Comparison of ENCODE assay signal across 18 mouse cellular contexts in the genomic region with DNA sequence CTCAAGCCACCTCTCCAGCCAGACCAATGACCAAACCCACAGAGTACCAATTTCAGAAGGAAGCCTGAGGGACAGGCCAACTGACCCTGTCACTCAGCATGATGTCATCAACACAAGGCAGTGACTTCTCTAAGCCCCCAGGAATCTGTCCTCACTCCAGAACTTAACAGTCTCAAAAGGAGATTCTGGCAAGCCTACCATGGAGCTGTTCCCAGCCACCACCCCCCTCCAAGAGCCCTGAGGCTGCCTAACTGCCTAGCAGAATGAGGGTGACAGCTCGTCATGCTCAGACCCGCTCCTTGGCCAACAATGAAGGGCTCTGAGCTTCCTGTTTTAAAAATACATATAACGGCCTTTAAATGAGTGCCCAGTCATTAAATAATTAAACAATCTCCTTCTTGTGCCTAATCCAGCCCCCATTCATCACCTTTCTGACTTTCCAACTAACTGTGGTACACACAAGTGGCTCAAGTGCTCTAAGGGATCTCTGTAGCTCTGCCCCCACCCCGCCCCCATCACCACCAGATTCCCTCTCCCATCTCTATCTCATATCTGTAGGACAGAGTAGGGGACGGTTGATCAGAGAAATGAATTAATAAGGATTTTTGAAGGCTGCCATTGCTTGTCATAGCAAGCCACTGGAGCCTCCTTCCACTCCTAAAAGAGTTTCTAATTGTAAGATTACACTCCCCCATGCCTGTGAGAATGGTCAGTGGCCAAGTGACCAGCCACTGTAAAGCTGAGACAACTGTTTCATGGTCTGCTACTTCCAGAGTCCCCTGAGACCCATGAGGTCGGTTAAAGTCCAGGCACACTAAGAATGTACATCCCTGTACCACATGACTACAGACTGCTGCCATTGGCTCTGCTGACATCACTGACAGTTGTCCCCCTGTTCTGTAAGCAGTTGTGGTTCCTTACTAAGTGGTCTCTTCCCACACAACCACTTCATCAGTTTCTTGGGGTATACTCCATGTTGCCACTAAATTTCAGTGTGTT.
DNase-seq lines count a peak whose midpoint lies in the region; ATAC-seq lines count a peak whose summit lies in the region.
"Had no signal": no experiment of that assay in that cellular context is flagged by ENCODE, and none has a peak within 500 bp of the region (broad histone marks: within the 10 kb centered on the region; RNA-seq: fewer than 3 reads in every experiment).

No protein-coding gene starts in this region.

- intact Hi-C loops in left cerebral cortex, postnatal 4 days (cut with DNase I) = no loop called here
- intact Hi-C loops in left cerebral cortex, postnatal 36 days (cut with DNase I) = no loop called here

- WGBS in forebrain, embryonic 14.5 days = 61% methylated on average over 6 of the region's 6 CpGs
- WGBS in forebrain, embryonic 15.5 days = 59% methylated on average over 6 of the region's 6 CpGs
- WGBS in hindbrain, embryonic 16.5 days = 49% methylated on average over 6 of the region's 6 CpGs
- 62% methylated on average over 6 of the region's 6 CpGs for WGBS in hindbrain, embryonic 11.5 days

- H3K27ac ChIP-seq in forebrain, embryonic 14.5 days (ENCODE audit: low read depth, low read length) = no peak overlapping the region
- H3K27ac ChIP-seq in forebrain, embryonic 15.5 days (replicated peaks) = no peak overlapping the region
- H3K27ac ChIP-seq in hindbrain, embryonic 16.5 days (ENCODE audit: low read depth, low read length) = no peak overlapping the region
- no peak overlapping the region for H3K27ac ChIP-seq in hindbrain, embryonic 11.5 days (ENCODE audit: low read depth, low read length)
- H3K27ac ChIP-seq: embryonic facial prominence, embryonic 13.5 days; heart, embryonic 10.5 days; neural tube, embryonic 15.5 days had no signal

- no peak overlapping the region for H3K4me2 ChIP-seq in forebrain, embryonic 14.5 days (ENCODE audit: low read length)
- no peak overlapping the region for H3K4me2 ChIP-seq in forebrain, embryonic 15.5 days (replicated peaks)
- H3K4me2 ChIP-seq in hindbrain, embryonic 16.5 days (ENCODE audit: low read length) = no peak overlapping the region
- H3K4me2 ChIP-seq in hindbrain, embryonic 11.5 days (replicated peaks; ENCODE audit: low read depth, low read length) = no peak overlapping the region
- H3K4me2 ChIP-seq: embryonic facial prominence, embryonic 13.5 days; neural tube, embryonic 15.5 days had no signal

- H3K9me3 ChIP-seq in forebrain, embryonic 14.5 days (replicated peaks; ENCODE audit: control insufficient read depth, low read length) = no peaks in the 10 kb centered on the region
- H3K9me3 ChIP-seq in forebrain, embryonic 15.5 days = no peaks in the 10 kb centered on the region
- H3K9me3 ChIP-seq in hindbrain, embryonic 16.5 days (ENCODE audit: control insufficient read depth, low read length) = no peaks in the 10 kb centered on the region
- no peaks in the 10 kb centered on the region for H3K9me3 ChIP-seq in hindbrain, embryonic 11.5 days (ENCODE audit: control insufficient read depth, low read length)
- H3K9me3 ChIP-seq: embryonic facial prominence, embryonic 13.5 days; heart, embryonic 10.5 days; neural tube, embryonic 15.5 days had no signal

- peaks cover 8% of the 10 kb centered on the region; the same call in 1 of the 2 replicates for H3K4me1 ChIP-seq in forebrain, embryonic 14.5 days (ENCODE audit: control insufficient read depth, insufficient read depth, low read length)
- H3K4me1 ChIP-seq in forebrain, embryonic 15.5 days = peaks cover 6% of the 10 kb centered on the region
- peaks cover 23% of the 10 kb centered on the region for H3K4me1 ChIP-seq in hindbrain, embryonic 16.5 days (ENCODE audit: control insufficient read depth, insufficient read depth, low read depth, low read length)
- H3K4me1 ChIP-seq in hindbrain, embryonic 11.5 days (replicated peaks; ENCODE audit: control insufficient read depth, insufficient read depth, low read length) = peaks cover 8% of the 10 kb centered on the region
- H3K4me1 ChIP-seq: embryonic facial prominence, embryonic 13.5 days had no signal

- H3K9ac ChIP-seq in forebrain, embryonic 14.5 days (ENCODE audit: low read length) = no peak overlapping the region
- H3K9ac ChIP-seq in forebrain, embryonic 15.5 days (replicated peaks) = no peak overlapping the region
- H3K9ac ChIP-seq in hindbrain, embryonic 16.5 days (ENCODE audit: low read depth, low read length) = no peak overlapping the region
- no peak overlapping the region for H3K9ac ChIP-seq in hindbrain, embryonic 11.5 days (ENCODE audit: low read depth, low read length)
- H3K9ac ChIP-seq: embryonic facial prominence, embryonic 13.5 days; liver, postnatal 0 days; neural tube, embryonic 15.5 days had no signal

- DNase-seq in forebrain, embryonic 14.5 days (ENCODE audit: low spot score) = peak; percentile 12
- DNase-seq in hindbrain, embryonic 11.5 days (ENCODE audit: low spot score) = no peak
- DNase-seq in left cerebral cortex, postnatal 4 days = peak; percentile 49
- no peak for DNase-seq in left cerebral cortex, postnatal 36 days (ENCODE audit: low spot score in 2 of 2)
- peak; percentile 55 to 75 for DNase-seq in cerebellum, postnatal 10 days
- no peak for DNase-seq in right cerebral cortex, postnatal 4 days
- DNase-seq: adrenal gland, postnatal 10 days; gastrocnemius, postnatal 36 days; liver; liver, postnatal 0 days; lung, postnatal 36 days; thymus, postnatal 36 days had no signal

- no peaks in the 10 kb centered on the region for H3K36me3 ChIP-seq in forebrain, embryonic 14.5 days (ENCODE audit: control insufficient read depth, insufficient read depth, low read length)
- no peaks in the 10 kb centered on the region for H3K36me3 ChIP-seq in forebrain, embryonic 15.5 days
- no peaks in the 10 kb centered on the region for H3K36me3 ChIP-seq in hindbrain, embryonic 16.5 days (ENCODE audit: control insufficient read depth, insufficient read depth, low read length)
- no peaks in the 10 kb centered on the region for H3K36me3 ChIP-seq in hindbrain, embryonic 11.5 days (ENCODE audit: control insufficient read depth, insufficient read depth, low read length)
- H3K36me3 ChIP-seq: embryonic facial prominence, embryonic 13.5 days; heart, embryonic 10.5 days; neural tube, embryonic 15.5 days had no signal

- no peak overlapping the region for H3K4me3 ChIP-seq in forebrain, embryonic 14.5 days (ENCODE audit: low read depth, low read length)
- H3K4me3 ChIP-seq in forebrain, embryonic 15.5 days = no peak overlapping the region
- H3K4me3 ChIP-seq in hindbrain, embryonic 16.5 days (ENCODE audit: low read length) = no peak overlapping the region
- H3K4me3 ChIP-seq in hindbrain, embryonic 11.5 days (ENCODE audit: low read depth, low read length) = no peak overlapping the region
- H3K4me3 ChIP-seq: embryonic facial prominence, embryonic 13.5 days; heart, embryonic 10.5 days; myocyte; neural tube, embryonic 15.5 days had no signal

- ATAC-seq in forebrain, embryonic 14.5 days = peak; percentile 40; the same call in 1 of the 2 replicates
- no peak; the same call in 1 of the 2 replicates for ATAC-seq in forebrain, embryonic 15.5 days (replicated peaks)
- peak; percentile 56 for ATAC-seq in hindbrain, embryonic 16.5 days
- no peak for ATAC-seq in hindbrain, embryonic 11.5 days (ENCODE audit: low FRiP score)
- ATAC-seq: liver, postnatal 0 days had no signal

- no peaks in the 10 kb centered on the region for H3K27me3 ChIP-seq in forebrain, embryonic 14.5 days (replicated peaks; ENCODE audit: control insufficient read depth, insufficient read depth, low read length)
- H3K27me3 ChIP-seq in forebrain, embryonic 15.5 days = no peaks in the 10 kb centered on the region
- peaks cover 2% of the 10 kb centered on the region; the same call in 1 of the 2 replicates for H3K27me3 ChIP-seq in hindbrain, embryonic 16.5 days (replicated peaks; ENCODE audit: control insufficient read depth, insufficient read depth, low read length)
- H3K27me3 ChIP-seq in hindbrain, embryonic 11.5 days (ENCODE audit: control insufficient read depth, insufficient read depth, low read length) = peaks cover 18% of the 10 kb centered on the region

Comparison
In these comparisons a context has a peak if more than half of its experiments do, and no peak if none do; other contexts are left out.
1. ATAC-seq: peak in forebrain, embryonic 14.5 days (single experiment) and hindbrain, embryonic 16.5 days (single experiment); none in forebrain, embryonic 15.5 days (single experiment) and hindbrain, embryonic 11.5 days (single experiment).
2. DNase-seq: peak in forebrain, embryonic 14.5 days (single experiment), left cerebral cortex, postnatal 4 days (single experiment) and cerebellum, postnatal 10 days (2 of 2); none in hindbrain, embryonic 11.5 days (single experiment), left cerebral cortex, postnatal 36 days (0 of 2) and right cerebral cortex, postnatal 4 days (single experiment).